Comparison of ENCODE assay signal across 15 mouse cellular contexts in the genomic region with DNA sequence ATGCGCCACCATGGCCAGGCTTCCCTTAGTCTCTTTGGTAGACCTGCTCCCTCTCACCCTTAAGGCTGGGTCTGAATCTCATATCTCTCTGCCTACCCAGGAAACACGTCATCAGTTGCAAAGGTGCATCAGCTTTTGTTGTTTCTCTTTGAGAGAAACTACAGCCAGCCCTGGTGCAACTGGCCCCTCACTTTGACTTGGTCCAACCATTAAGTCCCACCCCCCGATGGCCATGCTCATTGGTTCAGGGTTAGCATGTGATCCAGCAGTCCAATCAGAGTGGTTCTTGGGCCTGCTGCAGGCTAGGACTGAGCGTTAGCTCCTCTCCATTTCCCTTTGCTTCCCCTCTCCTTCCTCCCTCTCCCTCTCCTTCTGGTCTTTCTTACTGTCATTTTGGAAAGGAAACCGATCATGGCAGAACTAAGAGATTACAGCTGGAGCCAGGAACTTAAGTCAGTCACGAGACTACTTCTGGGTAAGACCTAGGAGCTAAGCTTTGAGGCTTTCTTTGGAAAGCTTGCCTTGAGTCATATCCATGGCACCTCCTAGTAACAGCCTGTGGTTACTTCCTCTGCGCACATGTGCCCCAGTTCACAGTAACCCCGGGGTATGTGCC. TPM values are rescaled to one million over a fixed set of nuclear protein-coding genes. Genes with fewer than 3 reads are reported as not detected.
A peak's percentile ranks its signal among the peaks of the same experiment; 100 is the strongest.
DNase-seq lines count a peak whose midpoint lies in the region; ATAC-seq and TF ChIP-seq lines count a peak whose summit lies in the region.
"Had no signal": no experiment of that assay in that cellular context is flagged by ENCODE, and none has a peak within 500 bp of the region (broad histone marks: within the 10 kb centered on the region; RNA-seq: fewer than 3 reads in every experiment).

No protein-coding gene starts in this region.

- TF ChIP-seq POLR2A in ES-Bruce4 (IDR thresholded peaks at IDR 0.05; ENCODE audit: insufficient read depth, low read length), result peak; percentile 77
- TF ChIP-seq POLR2A in bone marrow macrophage, adult 2 months (IDR thresholded peaks at IDR 0.05; ENCODE audit: borderline replicate concordance, low read depth, low read length), result no peak

- no peaks in the 10 kb centered on the region for H3K9me3 ChIP-seq in ES-Bruce4 (replicated peaks; ENCODE audit: control insufficient read depth, insufficient read depth, low read length, poor library complexity, severe bottlenecking)
- H3K9me3 ChIP-seq: embryonic facial prominence, embryonic 12.5 days; forebrain, embryonic 12.5 days; kidney, embryonic 15.5 days had no signal

- peak overlapping the region; percentile 86 for H3K4me3 ChIP-seq in ES-Bruce4 (ENCODE audit: low read depth, low read length)
- H3K4me3 ChIP-seq in bone marrow macrophage, adult 2 months (ENCODE audit: insufficient read depth, low read length), result peak overlapping the region; percentile 36
- no peak overlapping the region for H3K4me3 ChIP-seq in left cerebral cortex, adult 2 months
- H3K4me3 ChIP-seq: embryonic facial prominence, embryonic 12.5 days; forebrain, embryonic 12.5 days; kidney, embryonic 15.5 days had no signal

- H3K4me1 ChIP-seq in ES-Bruce4 (ENCODE audit: control insufficient read depth, insufficient read depth, low read length), result no peaks in the 10 kb centered on the region
- H3K4me1 ChIP-seq in bone marrow macrophage, adult 2 months (ENCODE audit: control insufficient read depth, insufficient read depth, low read length), result peaks cover 11% of the 10 kb centered on the region
- H3K4me1 ChIP-seq: embryonic facial prominence, embryonic 12.5 days had no signal

- H3K27me3 ChIP-seq in ES-Bruce4 (ENCODE audit: control insufficient read depth, insufficient read depth, low read length, poor library complexity, severe bottlenecking), result no peaks in the 10 kb centered on the region
- H3K27me3 ChIP-seq: embryonic facial prominence, embryonic 12.5 days; forebrain, embryonic 12.5 days; kidney, embryonic 15.5 days had no signal

- DNase-seq in A20 (ENCODE audit: low read depth, low spot score), result peak; percentile 97
- no peak for DNase-seq in left cerebral cortex, adult 2 months (ENCODE audit: extremely low spot score in 1 of 2, low spot score in 2 of 2)
- no peak for DNase-seq in gastrocnemius, postnatal 10 days
- DNase-seq: adrenal gland, postnatal 25 days; cerebellum, postnatal 25 days; heart, postnatal 36 days had no signal

- peak overlapping the region; percentile 83 for H3K27ac ChIP-seq in ES-Bruce4 (ENCODE audit: insufficient read depth, low read length)
- H3K27ac ChIP-seq in bone marrow macrophage, adult 2 months (ENCODE audit: insufficient read depth, low read depth, low read length), result peak overlapping the region; percentile 68
- H3K27ac ChIP-seq in left cerebral cortex, adult 2 months, result no peak overlapping the region
- H3K27ac ChIP-seq: embryonic facial prominence, embryonic 12.5 days; forebrain, embryonic 12.5 days; kidney, embryonic 15.5 days; macrophage had no signal

- intact Hi-C loops in left cerebral cortex, adult 2 months (cut with DNase I), result no loop called here

- TF ChIP-seq CTCF in ES-Bruce4 (IDR thresholded peaks at IDR 0.05; ENCODE audit: low read depth, low read length), result no peak
- no peak for TF ChIP-seq CTCF in bone marrow macrophage, adult 2 months (IDR thresholded peaks at IDR 0.05; ENCODE audit: low read depth, low read length)
- no peak for TF ChIP-seq CTCF in left cerebral cortex, adult 2 months (IDR thresholded peaks at IDR 0.05)

- no peak for TF ChIP-seq EP300 in ES-Bruce4 (IDR thresholded peaks at IDR 0.05; ENCODE audit: insufficient read depth, low read depth, low read length)

- peak overlapping the region; percentile 82 for H3K9ac ChIP-seq in ES-Bruce4 (ENCODE audit: low read depth, poor library complexity, severe bottlenecking)
- H3K9ac ChIP-seq: embryonic facial prominence, embryonic 12.5 days; forebrain, embryonic 12.5 days; kidney, embryonic 15.5 days had no signal

- H3K36me3 ChIP-seq in ES-Bruce4 (ENCODE audit: control insufficient read depth, insufficient read depth, low read length, poor library complexity, severe bottlenecking), result no peaks in the 10 kb centered on the region
- H3K36me3 ChIP-seq: embryonic facial prominence, embryonic 12.5 days; forebrain, embryonic 12.5 days; kidney, embryonic 15.5 days had no signal

- peak; percentile 51 for ATAC-seq in megakaryocyte progenitor cell, adult 5-6 weeks (replicated peaks; ENCODE audit: poor library complexity)
- no peak for ATAC-seq in CD4-positive, CD25-positive, alpha-beta regulatory T cell, adult 4 months
- ATAC-seq: inflammation-experienced regulatory T-cells, adult 6 months had no signal

RNA-seq across cellular contexts. Expression of gene Hsph1, which starts 5.2 kb away (rescaled TPM):
- 154 and 163 TPM in 2 replicates for polyA plus RNA-seq in ES-Bruce4 (2011; ENCODE audit: insufficient read depth, insufficient read length, low read depth, missing spikeins)
- 22.8 and 26.0 TPM in 2 replicates for polyA plus RNA-seq in bone marrow macrophage, adult 2 months (2012; ENCODE audit: insufficient read depth, insufficient read length, missing spikeins)
- 70.9 and 82.2 TPM in 2 replicates for total RNA-seq in megakaryocyte progenitor cell, adult 5-6 weeks (2015)
- total RNA-seq in megakaryocyte progenitor cell, adult 5-6 weeks (2017), result 39.1 and 39.6 TPM in 2 replicates
- total RNA-seq in left cerebral cortex, adult 2 months (2021), result 100 to 1,000 TPM; 373 to 381 TPM
- polyA plus RNA-seq in CD4-positive, CD25-positive, alpha-beta regulatory T cell, adult 4 months (2017; shearing (Covaris generic)), result 10 to 100 TPM; 20.7 to 35.2 TPM
- 10 to 100 TPM; 30.0 to 37.7 TPM for total RNA-seq in gastrocnemius, postnatal 10 days (2021)

RNA-seq across cellular contexts. Expression of gene B3glct, which starts 36.6 kb away (rescaled TPM):
- 14.2 and 18.5 TPM in 2 replicates for polyA plus RNA-seq in ES-Bruce4 (2011; ENCODE audit: insufficient read depth, insufficient read length, low read depth, missing spikeins)
- 12.2 and 12.7 TPM in 2 replicates for polyA plus RNA-seq in bone marrow macrophage, adult 2 months (2012; ENCODE audit: insufficient read depth, insufficient read length, missing spikeins)
- 8.9 and 10.9 TPM in 2 replicates for total RNA-seq in megakaryocyte progenitor cell, adult 5-6 weeks (2015)
- 5.9 and 9.7 TPM in 2 replicates for total RNA-seq in megakaryocyte progenitor cell, adult 5-6 weeks (2017)
- total RNA-seq in left cerebral cortex, adult 2 months (2021), result 10 to 100 TPM; 14.0 to 15.1 TPM
- 1 to 10 TPM; 2.7 to 3.3 TPM for polyA plus RNA-seq in CD4-positive, CD25-positive, alpha-beta regulatory T cell, adult 4 months (2017; shearing (Covaris generic))
- total RNA-seq in gastrocnemius, postnatal 10 days (2021), result 1 to 10 TPM; 6.6 to 8.4 TPM

Comparison
In these comparisons a context has a peak if more than half of its experiments do, and no peak if none do; other contexts are left out.
1. RNA of gene Hsph1, which starts 5.2 kb away (total RNA-seq): 373 to 381 TPM in left cerebral cortex, adult 2 months; 39.1 to 82.2 TPM in megakaryocyte progenitor cell, adult 5-6 weeks and 30.0 to 37.7 TPM in gastrocnemius, postnatal 10 days; every median in the first group is over 4 times any median in the second.